Mouse (Mus musculus): ENCODE data around the gene Hpdl.

- TF ChIP-seq GATA1 (IDR thresholded peaks at IDR 0.05; ENCODE audit: borderline replicate concordance, low read length) = no peak
- no peak for TF ChIP-seq CTCF (IDR thresholded peaks at IDR 0.05; ENCODE audit: low read depth, low read length)
Observed at GRCm38 (mm10) chr4:116838999-116839398, 17.5 kb upstream of the Hpdl start.

All from G1E (cell line).